8 mouse cellular contexts compared by ENCODE assay signal in the genomic region with DNA sequence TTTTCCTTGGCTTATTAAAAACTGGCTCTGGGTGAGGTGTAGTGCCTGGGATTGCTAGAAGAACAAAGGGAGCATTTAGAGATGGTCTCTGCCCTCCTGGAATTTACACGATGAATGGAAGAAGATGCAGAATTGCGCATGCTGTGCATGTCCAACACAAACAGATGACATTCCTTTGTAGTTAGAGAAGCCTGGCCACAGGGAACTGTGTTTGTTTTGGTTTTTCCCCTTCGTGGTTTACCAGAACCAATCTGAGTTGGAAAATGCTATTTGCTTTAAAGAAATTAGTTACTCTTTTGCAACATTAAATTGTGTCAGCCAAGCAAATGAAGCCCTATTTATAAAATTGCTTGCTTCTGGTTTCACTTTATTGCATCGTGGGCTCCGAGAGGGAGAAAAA. TPM values are rescaled to one million over a fixed set of nuclear protein-coding genes. Genes with fewer than 3 reads are reported as not detected.
DNase-seq lines count a peak whose midpoint lies in the region; ATAC-seq lines count a peak whose summit lies in the region.

A gene (plus strand): TSS at position 170 of the 400 bp plus-strand sequence.

- H3K36me3 ChIP-seq in lung, embryonic 15.5 days = no peaks in the 10 kb centered on the region
- no peaks in the 10 kb centered on the region for H3K36me3 ChIP-seq in hindbrain, embryonic 10.5 days
- no peaks in the 10 kb centered on the region for H3K36me3 ChIP-seq in neural tube, embryonic 13.5 days

- 33% methylated on average over 5 of the region's 5 CpGs for WGBS in lung, embryonic 15.5 days
- 22% methylated on average over 5 of the region's 5 CpGs for WGBS in hindbrain, embryonic 10.5 days
- 17% methylated on average over 5 of the region's 5 CpGs for WGBS in neural tube, embryonic 13.5 days

- ATAC-seq in lung, embryonic 15.5 days (ENCODE audit: borderline replicate concordance, extremely low read depth, low FRiP score, low TSS enrichment) = no peak
- no peak for ATAC-seq in neural tube, embryonic 13.5 days (ENCODE audit: low read depth)

- H3K9ac ChIP-seq in lung, embryonic 15.5 days = no peak within 1 kb of the TSS
- no peak within 1 kb of the TSS for H3K9ac ChIP-seq in neural tube, embryonic 13.5 days

- no peak within 1 kb of the TSS for H3K4me3 ChIP-seq in lung, embryonic 15.5 days
- H3K4me3 ChIP-seq in brown adipose tissue, adult 24 weeks (ENCODE audit: insufficient read depth, low read depth, low read length) = peak within 1 kb of the TSS; percentile 1; the same call in 1 of the 2 replicates
- peak within 1 kb of the TSS; percentile 16; the same call in 1 of the 2 replicates for H3K4me3 ChIP-seq in hindbrain, embryonic 10.5 days
- no peak within 1 kb of the TSS for H3K4me3 ChIP-seq in neural tube, embryonic 13.5 days

- H3K27me3 ChIP-seq in lung, embryonic 15.5 days = no peaks in the 10 kb centered on the region
- H3K27me3 ChIP-seq in hindbrain, embryonic 10.5 days (ENCODE audit: insufficient read depth, poor library complexity, severe bottlenecking) = no peaks in the 10 kb centered on the region
- no peaks in the 10 kb centered on the region for H3K27me3 ChIP-seq in neural tube, embryonic 13.5 days

- no peak for DNase-seq in lung, postnatal 36 days
- peak; percentile 34 for DNase-seq in hindbrain, embryonic 10.5 days (ENCODE audit: low spot score)
- no peak for DNase-seq in layer of hippocampus, postnatal 14 days (ENCODE audit: low spot score in 2 of 2)
- no peak for DNase-seq in right cerebral cortex, postnatal 14 days
- no peak for DNase-seq in testis, postnatal 14 days (ENCODE audit: low spot score)

- peak within 1 kb of the TSS; percentile 56; the same call in 1 of the 2 replicates for H3K27ac ChIP-seq in lung, embryonic 15.5 days
- peak within 1 kb of the TSS; percentile 1; the same call in 1 of the 2 replicates for H3K27ac ChIP-seq in brown adipose tissue, adult 24 weeks (replicated peaks; ENCODE audit: low read depth, low read length)
- peak within 1 kb of the TSS; percentile 66 for H3K27ac ChIP-seq in hindbrain, embryonic 10.5 days
- no peak within 1 kb of the TSS for H3K27ac ChIP-seq in neural tube, embryonic 13.5 days (replicated peaks)

- peaks cover 17% of the 10 kb centered on the region; the same call in 1 of the 2 replicates for H3K4me1 ChIP-seq in lung, embryonic 15.5 days
- peaks cover 5% of the 10 kb centered on the region; the same call in 1 of the 2 replicates for H3K4me1 ChIP-seq in brown adipose tissue, adult 24 weeks (ENCODE audit: control insufficient read depth, insufficient read depth, insufficient read length, low read length)
- H3K4me1 ChIP-seq in hindbrain, embryonic 10.5 days (replicated peaks) = peaks cover 64% of the 10 kb centered on the region
- peaks cover 10% of the 10 kb centered on the region for H3K4me1 ChIP-seq in neural tube, embryonic 13.5 days (replicated peaks)

- H3K9me3 ChIP-seq in lung, embryonic 15.5 days = no peaks in the 10 kb centered on the region
- H3K9me3 ChIP-seq in hindbrain, embryonic 10.5 days = no peaks in the 10 kb centered on the region
- no peaks in the 10 kb centered on the region for H3K9me3 ChIP-seq in neural tube, embryonic 13.5 days

- peak within 1 kb of the TSS; percentile 11; the same call in 1 of the 2 replicates for H3K4me2 ChIP-seq in lung, embryonic 15.5 days
- H3K4me2 ChIP-seq in neural tube, embryonic 13.5 days = peak within 1 kb of the TSS; percentile 13; the same call in 1 of the 2 replicates

RNA-seq across cellular contexts. Expression of the gene that starts here (rescaled TPM):
- 2.9 and 3.3 TPM in 2 replicates for polyA plus RNA-seq in lung, embryonic 15.5 days (2015; fragmentation: Nextera tagmentation; extraction: Ambion mirVana)
- polyA plus RNA-seq in brown adipose tissue, adult 24 weeks (2012; ENCODE audit: insufficient read depth, insufficient read length, missing spikeins) = 25.5 and 33.9 TPM in 2 replicates
- 5.6 and 11.4 TPM in 2 replicates for polyA plus RNA-seq in hindbrain, embryonic 10.5 days (2016; fragmentation: Nextera tagmentation; extraction: Ambion mirVana)
- polyA plus RNA-seq in neural tube, embryonic 13.5 days (2015; fragmentation: Nextera tagmentation; extraction: Ambion mirVana) = 6.8 and 7.9 TPM in 2 replicates
- total RNA-seq in layer of hippocampus, postnatal 14 days (2021) = 10 to 100 TPM in 1 of 2 experiments, 1 to 10 TPM in 1; 8.2 to 12.3 TPM

Comparison
In these comparisons a context has a peak if more than half of its experiments do, and no peak if none do; other contexts are left out.
1. H3K4me3 ChIP-seq: peak in brown adipose tissue, adult 24 weeks (single experiment) and hindbrain, embryonic 10.5 days (single experiment); none in lung, embryonic 15.5 days (single experiment) and neural tube, embryonic 13.5 days (single experiment).